Comparison of ENCODE assay signal across 16 mouse cellular contexts in genomic region chr16:76773466-76773865, GRCm38 (mm10).
"Had no signal": no experiment of that assay in that cellular context is flagged by ENCODE, and none has a peak within 500 bp of the region (broad histone marks: within the 10 kb centered on the region; RNA-seq: fewer than 3 reads in every experiment).

No protein-coding gene starts in this region.

- H3K36me3 ChIP-seq: neural tube, embryonic 12.5 days; neural tube, embryonic 13.5 days; neural tube, embryonic 15.5 days; stomach, embryonic 15.5 days had no signal

- H3K27me3 ChIP-seq: neural tube, embryonic 12.5 days; neural tube, embryonic 13.5 days; neural tube, embryonic 15.5 days; stomach, embryonic 15.5 days had no signal

- H3K27ac ChIP-seq: neural tube, embryonic 12.5 days; neural tube, embryonic 13.5 days; neural tube, embryonic 15.5 days; stomach, embryonic 15.5 days; stomach, postnatal 0 days had no signal

- DNase-seq: right cerebral cortex, adult 18-20 months; right cerebral cortex, postnatal 14 days; right cerebral cortex, postnatal 25 days; right cerebral cortex, postnatal 4 days; spleen, adult 18-20 months; thymus, adult 18-20 months; thymus, adult 2 months; thymus, postnatal 14 days; thymus, postnatal 25 days; thymus, postnatal 36 days; thymus, postnatal 4 days had no signal

- H3K9me3 ChIP-seq: neural tube, embryonic 12.5 days; neural tube, embryonic 13.5 days; neural tube, embryonic 15.5 days; stomach, embryonic 15.5 days had no signal

- H3K4me1 ChIP-seq: neural tube, embryonic 12.5 days; neural tube, embryonic 13.5 days; neural tube, embryonic 15.5 days; stomach, embryonic 15.5 days had no signal

- H3K9ac ChIP-seq: neural tube, embryonic 12.5 days; neural tube, embryonic 13.5 days; neural tube, embryonic 15.5 days; stomach, embryonic 15.5 days had no signal

- H3K4me2 ChIP-seq: neural tube, embryonic 12.5 days; neural tube, embryonic 13.5 days; neural tube, embryonic 15.5 days; stomach, embryonic 15.5 days had no signal

- H3K4me3 ChIP-seq: neural tube, embryonic 12.5 days; neural tube, embryonic 13.5 days; neural tube, embryonic 15.5 days; stomach, embryonic 15.5 days had no signal
